Mouse (Mus musculus) stomach, postnatal 0 days (tissue): ENCODE data around the gene Tmem126a.

ENCODE experiments used
- CTCF ChIP-seq: IDR thresholded peaks from 2 replicates; pipeline ENCODE4 v1.5.1; 2016; ENCODE audit warnings: antibody characterized with exemption, low read depth, mild to moderate bottlenecking, moderate library complexity
- EP300 ChIP-seq: optimal IDR thresholded peaks from 2 replicates; pipeline ENCODE3; 2016; ENCODE audit warnings: antibody characterized with exemption

- no peak; the same call in 1 of the 2 replicates for TF ChIP-seq CTCF
- TF ChIP-seq EP300: no peak
Observed at GRCm38 (mm10) chr7:90427006-90427405, 30.0 kb downstream of the Tmem126a start.
